Mouse (Mus musculus) thymus, adult 2 months (tissue): ENCODE data around the gene Fam3b. TPM values are rescaled to one million over a fixed set of nuclear protein-coding genes. Genes with fewer than 3 reads are reported as not detected.
A peak's percentile ranks its signal among the peaks of the same experiment; 100 is the strongest.

Experiments used
- DNase-seq: peaks from one replicate; pipeline ENCODE4 v3.0.0; 2021
- H3K27ac ChIP-seq: fragments of 200-500 bp; 2 replicates; pipeline ENCODE4 v1.5.1; 2012; ENCODE audit warnings: low read length, control low read depth; ENCODE audit not compliant: control insufficient read depth, insufficient read depth
- H3K27me3 ChIP-seq: fragments of 200-500 bp; 2 replicates; pipeline ENCODE4 v1.6.1; 2012; ENCODE audit warnings: mild to moderate bottlenecking, low read length, moderate library complexity, mixed read lengths; ENCODE audit not compliant: control insufficient read depth, insufficient read depth
- H3K36me3 ChIP-seq: fragments of 200-500 bp; 2 replicates; pipeline ENCODE4 v1.6.1; 2012; ENCODE audit warnings: mild to moderate bottlenecking, low read length, moderate library complexity; ENCODE audit not compliant: control insufficient read depth, insufficient read depth
- H3K4me1 ChIP-seq: fragments of 200-500 bp; replicated peaks from 2 replicates; pipeline ENCODE4 v1.6.1; 2012; ENCODE audit warnings: low read length; ENCODE audit not compliant: control insufficient read depth, insufficient read depth
- H3K4me3 ChIP-seq: fragments of 200-500 bp; 2 replicates; pipeline ENCODE4 v1.5.1; 2012; ENCODE audit warnings: mild to moderate bottlenecking, low read length, control low read depth, moderate library complexity; ENCODE audit not compliant: control insufficient read depth, insufficient read depth
- CTCF ChIP-seq: fragments of 200-500 bp; IDR thresholded peaks from 2 replicates; pipeline ENCODE4 v1.5.1; 2012; ENCODE audit warnings: mild to moderate bottlenecking, control low read depth, low read length, moderate library complexity, borderline replicate concordance; ENCODE audit not compliant: control insufficient read depth, poor library complexity, insufficient read depth; ENCODE audit errors: extremely low read depth
- POLR2A ChIP-seq: fragments of 200-500 bp; IDR thresholded peaks from 2 replicates; pipeline ENCODE4 v1.6.1; 2012; ENCODE audit warnings: mild to moderate bottlenecking, low read length, control low read depth, moderate library complexity; ENCODE audit not compliant: control insufficient read depth, poor library complexity, insufficient read depth; ENCODE audit errors: extremely low read depth
- WGBS: fragments of 180-500 bp; shearing (Covaris S2); methylation state at CpG from one replicate; pipeline ENCODE4 v1.1.7; 2018; 5-methylcytosine and 5-hydroxymethylcytosine counted together
- polyA plus RNA-seq: library from polyadenylated mRNA; depleted of rRNA; stranded (reverse); fragments of >200 nt; gene quantifications from 2 replicates; pipeline ENCODE4 v1.2.3, GENCODE M21; 2012

Fam3b gene
- polyA plus RNA-seq, 1 experiment: 0.27 TPM

DNA sequence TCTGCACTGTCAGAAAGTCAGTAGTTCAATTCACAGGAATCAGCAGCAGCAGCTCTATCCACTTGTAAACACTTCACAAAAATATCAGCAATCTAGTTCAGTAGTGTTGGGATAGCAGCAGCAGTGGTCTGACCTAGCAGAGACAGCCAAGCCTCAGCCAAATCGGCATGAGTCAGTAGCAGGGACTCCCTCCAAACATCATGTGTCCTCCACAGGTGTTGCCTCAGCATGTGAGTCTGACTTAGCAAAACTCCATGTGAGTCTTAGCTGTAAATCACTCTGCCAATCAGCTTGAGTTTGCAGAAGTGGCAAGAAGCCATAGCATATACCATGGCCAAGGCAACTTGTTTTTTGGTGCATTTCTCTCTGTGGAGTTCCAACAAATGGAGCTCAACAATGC lies 18.5 kb upstream of the Fam3b start:
- Histone ChIP-seq H3K36me3 (no peaks in the 10 kb centered on the region), H3K4me3 (no peak overlapping the region), H3K27me3 (no peaks in the 10 kb centered on the region), H3K4me1 (peaks cover 31% of the 10 kb centered on the region), H3K27ac (no peak overlapping the region)
- 47% methylated on average over 1 of the region's 1 CpGs for WGBS
- TF ChIP-seq CTCF: no peak
- no peak for TF ChIP-seq POLR2A
- DNase-seq: no peak

DNA sequence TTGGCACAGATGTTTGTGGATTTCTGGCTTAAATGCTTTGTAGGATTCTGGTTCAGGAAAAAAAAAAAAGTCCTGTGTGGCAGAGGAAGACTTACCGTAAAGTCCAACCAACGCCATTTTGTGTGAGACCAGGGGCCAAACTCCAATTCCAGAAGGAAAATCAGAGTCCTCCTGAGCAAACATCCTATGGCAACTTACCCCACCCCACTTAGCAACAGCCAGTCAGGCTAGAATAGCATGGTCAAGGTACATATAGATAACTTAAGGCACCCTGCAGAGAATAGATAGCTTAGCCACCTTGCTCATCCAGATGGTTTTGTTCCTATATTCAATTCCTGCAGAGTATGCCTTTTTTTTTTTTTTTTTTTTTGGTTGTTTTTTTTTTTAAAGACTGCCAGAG lies 14.6 kb upstream of the Fam3b start:
- no peaks in the 10 kb centered on the region for H3K27me3 ChIP-seq
- no peak overlapping the region for H3K4me3 ChIP-seq
- no peaks in the 10 kb centered on the region for H3K4me1 ChIP-seq
- TF ChIP-seq CTCF (no peak), POLR2A (no peak)
- H3K36me3 ChIP-seq: no peaks in the 10 kb centered on the region
- 94% methylated on average over 2 of the region's 2 CpGs for WGBS
- DNase-seq: no peak
- no peak overlapping the region for H3K27ac ChIP-seq

DNA sequence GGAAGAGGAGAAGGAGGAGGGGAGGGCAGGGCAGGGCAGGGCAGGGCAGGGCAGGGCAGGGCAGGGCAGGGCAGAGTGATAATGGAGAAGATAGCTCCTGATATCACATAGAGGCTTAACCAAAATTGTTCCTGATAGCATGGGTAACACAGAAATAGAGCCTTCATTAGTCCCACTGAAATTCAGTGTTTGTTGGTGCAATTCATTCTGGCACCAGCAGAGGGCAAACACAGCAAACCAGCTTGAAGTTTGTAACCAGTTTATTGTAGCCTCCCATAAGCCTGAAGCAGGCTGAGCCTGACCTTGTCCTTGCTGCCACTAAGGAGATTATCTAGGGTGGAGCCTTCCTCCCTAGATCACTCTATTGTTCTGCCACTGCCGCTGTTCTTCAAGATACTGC lies 8.4 kb upstream of the Fam3b start:
- H3K4me3 ChIP-seq: no peak overlapping the region
- no peak overlapping the region for H3K27ac ChIP-seq
- DNase-seq: peak; percentile 30
- TF ChIP-seq POLR2A (no peak), CTCF (no peak)
- no peaks in the 10 kb centered on the region for H3K27me3 ChIP-seq
- no peaks in the 10 kb centered on the region for H3K36me3 ChIP-seq
- H3K4me1 ChIP-seq: no peaks in the 10 kb centered on the region
- WGBS: 42% methylated on average over 1 of the region's 1 CpGs

DNA sequence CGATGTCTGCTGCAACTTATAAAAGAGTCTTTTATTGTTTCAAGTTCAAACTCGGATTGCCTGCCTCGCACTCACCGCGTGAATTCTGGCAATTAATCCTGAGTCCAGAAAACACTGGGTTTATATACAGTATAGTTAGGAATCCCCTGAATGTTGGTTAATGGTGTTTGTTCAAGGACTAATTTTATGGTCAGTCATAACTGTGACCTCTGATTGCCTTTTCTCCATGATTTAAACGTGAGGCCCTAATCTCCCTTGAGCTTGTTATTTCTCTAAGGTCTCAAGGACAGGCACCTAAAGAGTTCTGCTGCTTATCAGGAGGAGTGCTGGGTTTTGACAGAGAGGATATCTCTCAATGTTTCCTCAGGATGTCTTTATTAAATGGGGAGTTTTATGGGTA lies 7.4 kb upstream of the Fam3b start:
- WGBS: 95% methylated on average over 6 of the region's 6 CpGs
- H3K27me3 ChIP-seq: no peaks in the 10 kb centered on the region
- DNase-seq: no peak
- no peak overlapping the region for H3K27ac ChIP-seq
- TF ChIP-seq POLR2A (no peak), CTCF (no peak)
- H3K4me1 ChIP-seq: no peaks in the 10 kb centered on the region
- no peak overlapping the region for H3K4me3 ChIP-seq
- H3K36me3 ChIP-seq: no peaks in the 10 kb centered on the region

DNA sequence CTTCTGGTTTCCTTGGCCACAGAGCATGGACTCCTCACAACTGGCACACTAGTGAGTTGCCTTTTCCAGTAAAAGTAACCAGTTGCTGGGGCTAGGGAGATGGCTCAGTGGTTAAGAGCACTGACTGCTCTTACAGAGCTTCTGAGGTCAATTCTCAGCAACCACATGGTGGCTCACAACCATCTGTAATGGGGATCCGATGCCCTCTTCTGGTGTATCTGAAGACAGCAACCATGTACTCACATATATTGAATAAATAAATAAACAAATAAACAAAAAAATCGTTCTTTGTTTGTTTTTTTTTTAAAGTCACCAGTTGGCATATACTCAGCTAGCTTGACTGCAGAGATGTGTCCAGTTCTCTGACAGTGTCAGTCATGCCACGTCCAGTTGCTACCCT lies 1.7 kb upstream of the Fam3b start:
- no peak for DNase-seq
- no peak overlapping the region for H3K27ac ChIP-seq
- H3K4me3 ChIP-seq: no peak overlapping the region
- no peaks in the 10 kb centered on the region for H3K36me3 ChIP-seq
- TF ChIP-seq CTCF: no peak
- TF ChIP-seq POLR2A: no peak
- no peaks in the 10 kb centered on the region for H3K4me1 ChIP-seq
- no peaks in the 10 kb centered on the region for H3K27me3 ChIP-seq
- WGBS: 84% methylated on average over 3 of the region's 3 CpGs

DNA sequence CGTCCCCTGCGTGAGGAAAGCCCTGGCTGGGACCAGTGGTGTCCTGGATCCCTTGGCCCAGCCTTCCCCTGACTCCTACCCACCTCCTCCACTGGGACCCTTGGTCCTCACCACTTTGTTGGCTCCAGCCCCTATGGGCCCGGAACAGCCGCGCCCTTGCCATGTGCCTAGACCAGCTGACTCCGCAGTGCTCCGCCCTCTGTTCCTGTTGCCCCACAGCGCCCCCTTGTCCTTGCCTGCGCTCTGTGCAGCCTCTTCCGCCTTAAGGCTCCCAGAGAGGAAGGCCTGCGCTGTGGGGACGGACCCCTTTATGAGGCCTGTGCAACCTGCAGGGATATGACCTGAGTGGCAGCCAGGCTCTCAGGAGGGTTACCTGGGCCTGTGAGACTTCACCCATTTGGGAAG lies 2.3 kb downstream of the Fam3b start:
- TF ChIP-seq CTCF (no peak), POLR2A (no peak)
- H3K27ac ChIP-seq: no peak overlapping the region
- H3K4me1 ChIP-seq: no peaks in the 10 kb centered on the region
- DNase-seq: peak; percentile 11
- H3K36me3 ChIP-seq: no peaks in the 10 kb centered on the region
- H3K4me3 ChIP-seq: no peak overlapping the region
- WGBS: 98% methylated on average over 12 of the region's 12 CpGs
- no peaks in the 10 kb centered on the region for H3K27me3 ChIP-seq

DNA sequence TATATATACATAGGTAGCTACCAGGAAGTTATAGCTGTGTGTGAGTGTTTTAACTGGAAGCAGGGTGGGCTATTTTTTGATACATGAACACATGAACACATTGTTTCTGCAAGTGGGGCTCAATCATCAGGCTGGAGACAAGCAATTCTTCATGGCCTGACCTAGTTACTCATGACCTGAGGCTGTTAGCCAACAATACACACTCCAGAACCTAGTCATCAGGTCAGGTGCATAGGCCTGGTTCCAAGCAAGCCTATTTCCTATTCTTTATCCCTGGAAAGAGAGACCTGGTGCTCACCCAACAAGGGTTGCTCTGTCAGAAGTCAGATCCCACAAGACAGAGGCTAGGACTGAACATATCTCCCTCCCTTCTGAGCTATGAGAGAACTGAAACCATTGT lies 3.1 kb downstream of the Fam3b start:
- no peak overlapping the region for H3K4me3 ChIP-seq
- no peak overlapping the region for H3K27ac ChIP-seq
- H3K36me3 ChIP-seq: no peaks in the 10 kb centered on the region
- H3K27me3 ChIP-seq: no peaks in the 10 kb centered on the region
- H3K4me1 ChIP-seq: no peaks in the 10 kb centered on the region
- TF ChIP-seq POLR2A (no peak), CTCF (no peak)
- no peak for DNase-seq
